Mouse (Mus musculus): Measurements from ENCODE around the gene Ppp1r12b.

DNA sequence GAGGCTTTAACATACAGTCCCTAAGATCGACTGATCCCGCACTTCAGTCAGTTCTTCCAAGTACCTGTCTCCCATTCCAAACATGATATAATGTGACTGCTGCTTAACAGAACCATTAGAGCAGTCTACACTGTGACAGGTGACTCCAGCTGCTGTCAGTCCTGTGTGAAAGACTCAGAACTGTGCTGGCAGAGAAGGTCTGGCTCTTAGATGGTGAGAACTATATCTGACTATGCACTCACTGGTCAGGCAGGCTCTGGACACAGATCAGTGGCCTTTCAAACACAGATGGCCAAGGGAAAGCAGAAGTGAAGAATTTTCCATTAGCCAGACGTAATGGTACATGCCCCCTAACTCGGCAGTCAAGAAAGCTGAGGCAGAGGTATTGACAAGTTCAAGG lies 43.9 kb downstream of the Ppp1r12b start:
- TF ChIP-seq POLR2A (IDR thresholded peaks at IDR 0.05; ENCODE audit: borderline replicate concordance, insufficient read depth, low read length) (no peak), CTCF (IDR thresholded peaks at IDR 0.05; ENCODE audit: borderline replicate concordance, insufficient read depth, low read depth, low read length) (no peak)
